Mouse (Mus musculus) left cerebral cortex, adult 18-20 months (tissue): ENCODE results near the gene P2rx5. TPM values are rescaled to one million over a fixed set of nuclear protein-coding genes. Genes with fewer than 3 reads are reported as not detected.

Source experiments
- DNase-seq, 2 experiments: peaks; one replicate each; pipeline ENCODE4 v3.0.0; 2021 to 2022; ENCODE audit warnings: low spot score in 2 of 2, mixed read lengths in 1 of 2
- total RNA-seq, 2 experiments: library from RNA; stranded (reverse); gene quantifications; 2 replicates each; pipeline ENCODE4 v1.2.3; 2021

P2rx5 gene
- total RNA-seq, 2 experiments from 2014 or later: 0.35 to 0.54 TPM

DNA sequence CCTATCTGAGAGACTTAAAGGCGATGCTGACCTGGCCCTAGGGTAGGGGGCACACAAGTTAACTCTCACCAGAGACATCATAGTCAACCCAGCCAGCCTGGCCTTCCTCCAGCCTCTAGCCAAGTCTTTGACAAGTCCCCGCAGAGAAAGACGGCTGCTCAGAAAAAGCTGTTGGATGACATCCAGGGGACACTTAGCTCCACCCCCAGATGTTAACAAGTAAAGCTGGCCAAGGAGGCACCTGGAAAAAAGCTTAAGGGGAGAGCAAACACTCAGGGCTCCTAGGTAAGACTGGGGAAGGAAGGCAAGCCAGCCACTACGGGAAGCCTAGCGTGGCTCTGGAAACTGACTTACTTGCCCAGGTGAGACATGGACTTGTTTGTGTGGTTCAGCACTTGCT, 12.0 kb downstream of the P2rx5 start:
- no peak for DNase-seq

GRCm38 (mm10) chr11:73175612-73176011, 15.4 kb downstream of the P2rx5 start:
- DNase-seq: no peak

DNA sequence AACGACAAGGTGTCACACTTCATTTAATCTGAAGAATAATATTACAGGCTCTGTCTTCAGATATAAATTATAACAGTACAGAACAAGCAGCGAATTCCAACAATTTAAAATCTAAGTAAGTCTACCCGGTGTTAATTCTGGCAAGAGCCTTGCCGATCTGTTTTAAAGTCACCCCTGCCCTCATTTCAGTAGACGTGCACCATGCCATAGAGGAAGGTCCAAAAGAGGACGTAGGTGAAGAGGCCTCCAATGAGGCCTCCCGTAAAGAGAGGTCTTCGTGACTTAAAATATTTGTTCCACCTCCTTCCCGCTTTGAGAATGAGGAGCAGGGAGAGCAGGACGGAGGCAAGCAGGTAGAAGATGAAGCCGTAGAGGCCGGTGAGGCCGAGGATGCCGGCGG, 16.0 kb downstream of the P2rx5 start:
- DNase-seq: no peak

GRCm38 (mm10) chr11:73176608-73177508, 16.6 kb downstream of the P2rx5 start, which contains the start of the genes Emc6 and Tax1bp3:
Gene Emc6 (minus strand): TSS chr11:73177037.
Gene Tax1bp3 (plus strand): TSS chr11:73177083.
- DNase-seq: peak; percentile 94 to 95

DNA sequence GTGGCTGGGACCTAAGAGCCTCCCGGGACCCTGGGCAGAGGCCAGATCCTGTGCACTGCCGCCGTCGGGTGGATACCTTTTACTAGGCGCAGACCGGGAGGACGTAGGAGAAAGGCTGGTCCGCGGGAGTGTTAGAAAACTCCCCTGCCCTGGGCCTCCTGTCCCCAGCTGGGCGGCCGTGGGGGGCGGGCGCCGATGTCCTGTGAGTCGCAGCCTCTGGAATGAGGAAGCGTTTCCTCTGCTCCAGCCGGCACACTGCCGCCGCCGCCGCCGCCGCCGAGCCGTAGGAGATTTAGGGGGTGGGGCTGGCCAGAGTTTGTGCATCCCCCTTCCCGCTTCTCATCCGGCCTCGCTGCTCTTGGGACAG, 17.3 kb downstream of the P2rx5 start:
- DNase-seq: peak; percentile 27 to 29

DNA sequence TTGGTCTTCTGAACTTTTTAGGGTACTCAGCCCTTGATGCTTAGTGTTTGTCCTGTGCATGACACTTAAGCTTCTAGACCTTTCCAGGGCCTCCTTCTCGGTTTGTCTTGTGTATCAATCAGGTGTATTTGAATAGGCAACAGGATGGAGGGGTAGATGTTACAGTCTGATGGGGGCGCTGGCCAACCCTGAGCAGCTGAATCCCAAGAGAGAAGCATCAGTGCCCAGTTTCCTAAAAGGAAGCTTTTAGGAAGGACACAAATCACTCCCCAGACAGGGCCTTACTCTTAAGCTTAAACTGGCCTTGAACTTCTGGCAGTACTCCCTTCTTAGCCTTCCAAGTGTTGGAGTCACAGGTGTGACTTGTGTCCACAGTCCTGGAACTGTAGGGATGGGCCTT, 17.7 kb downstream of the P2rx5 start:
- no peak for DNase-seq

- DNase-seq: no peak
Observed at GRCm38 (mm10) chr11:73185872-73186615, 25.8 kb downstream of the P2rx5 start.

DNA sequence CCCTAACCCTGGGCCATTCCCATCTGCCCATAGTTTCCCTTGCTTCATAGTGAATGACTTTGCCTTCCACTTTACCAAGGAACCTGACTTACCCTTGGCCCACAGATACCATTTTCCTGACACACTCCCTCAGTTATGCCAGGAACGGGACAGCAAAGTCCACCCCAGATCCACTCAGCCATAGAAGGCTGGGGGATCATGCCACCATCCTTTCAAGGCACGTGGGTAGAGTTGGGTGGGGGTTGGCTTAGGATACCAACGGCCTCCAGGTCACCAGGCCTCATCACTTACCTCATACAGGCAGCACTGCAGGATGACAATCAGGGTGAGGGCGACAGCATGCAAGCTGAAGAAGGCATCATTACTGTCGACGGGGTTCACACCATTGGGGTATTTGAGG, 27.0 kb downstream of the P2rx5 start:
- no peak for DNase-seq

GRCm38 (mm10) chr11:73193047-73193446, 32.8 kb downstream of the P2rx5 start:
- no peak for DNase-seq

- no peak for DNase-seq
Observed at GRCm38 (mm10) chr11:73194444-73194843, 34.2 kb downstream of the P2rx5 start.

- no peak for DNase-seq
Observed at GRCm38 (mm10) chr11:73198190-73198589, 38.0 kb downstream of the P2rx5 start.

- DNase-seq: peak; percentile 75 to 86
Observed at GRCm38 (mm10) chr11:73198603-73199229, 38.5 kb downstream of the P2rx5 start, which contains the start of gene Ctns. Gene Ctns (minus strand): TSS chr11:73199042.

DNA sequence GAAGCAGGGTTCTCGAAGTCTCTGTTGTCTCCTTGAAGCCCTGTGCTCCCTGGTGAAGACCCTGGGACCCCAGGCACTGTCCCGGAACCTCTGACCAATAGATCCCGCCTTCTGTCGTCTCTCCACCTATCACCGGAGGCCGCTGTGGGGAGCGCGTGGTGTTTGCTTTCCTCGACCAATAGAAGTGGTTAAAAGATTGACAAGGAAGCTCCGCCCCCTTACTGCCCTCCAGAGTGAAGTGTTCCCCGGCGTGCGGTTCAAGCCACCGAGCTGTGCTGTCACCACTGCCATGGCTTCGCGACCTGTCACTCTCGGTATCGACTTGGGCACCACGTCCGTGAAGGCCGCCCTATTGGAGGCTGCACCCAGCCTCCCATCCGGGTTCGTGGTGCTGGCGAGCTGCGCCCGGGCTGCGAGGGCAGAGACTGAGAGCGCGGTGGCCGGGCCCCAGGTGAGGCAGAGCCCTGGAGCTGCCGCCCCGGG, 39.0 kb downstream of the P2rx5 start, which contains the start of gene Shpk:
TSS of gene Shpk (plus strand) at position 231 of the 483 bp plus-strand sequence.
- DNase-seq: peak; percentile 95 to 96

DNA sequence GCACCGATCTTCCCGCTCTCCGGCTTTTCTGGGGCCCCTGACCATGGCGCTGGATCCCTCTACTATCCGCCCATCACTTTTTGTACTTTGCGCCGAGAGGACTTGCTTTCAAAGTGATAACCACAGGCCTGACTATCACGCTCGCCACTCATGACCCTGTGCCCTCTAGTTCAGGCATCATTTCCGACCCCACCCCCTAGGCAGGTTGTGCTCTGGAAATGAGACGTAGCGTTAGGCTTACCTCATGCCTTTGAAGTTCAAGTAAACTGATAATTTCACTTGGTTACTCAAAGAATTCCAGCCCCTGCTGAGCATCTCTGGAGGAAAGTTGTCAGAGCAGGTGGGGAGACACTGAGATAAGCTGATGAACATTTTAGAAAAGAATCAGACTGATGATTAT, 39.7 kb downstream of the P2rx5 start:
- DNase-seq: no peak

DNA sequence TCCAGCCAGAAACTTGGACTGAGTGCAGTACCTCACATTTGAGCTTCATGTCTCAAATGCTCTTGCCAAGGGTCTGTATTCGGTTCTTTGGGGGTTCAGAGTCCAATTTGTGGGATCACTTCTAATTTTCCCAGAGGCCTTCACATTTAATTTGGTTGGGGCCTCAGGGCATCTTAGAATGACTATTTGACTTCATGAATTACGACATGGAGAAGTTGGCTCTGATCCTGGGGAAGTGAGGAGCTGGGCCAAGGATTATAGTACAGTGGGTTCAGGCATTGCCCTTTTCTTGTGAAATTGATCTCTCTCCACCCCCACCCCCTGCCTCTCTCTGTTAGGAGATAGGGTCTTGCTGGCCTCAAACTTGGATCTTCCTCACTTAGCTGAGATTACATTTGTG, 40.8 kb downstream of the P2rx5 start:
- DNase-seq: no peak

GRCm38 (mm10) chr11:73201597-73201996, 41.4 kb downstream of the P2rx5 start:
- no peak for DNase-seq

GRCm38 (mm10) chr11:73203895-73204294, 43.7 kb downstream of the P2rx5 start:
- no peak for DNase-seq

DNA sequence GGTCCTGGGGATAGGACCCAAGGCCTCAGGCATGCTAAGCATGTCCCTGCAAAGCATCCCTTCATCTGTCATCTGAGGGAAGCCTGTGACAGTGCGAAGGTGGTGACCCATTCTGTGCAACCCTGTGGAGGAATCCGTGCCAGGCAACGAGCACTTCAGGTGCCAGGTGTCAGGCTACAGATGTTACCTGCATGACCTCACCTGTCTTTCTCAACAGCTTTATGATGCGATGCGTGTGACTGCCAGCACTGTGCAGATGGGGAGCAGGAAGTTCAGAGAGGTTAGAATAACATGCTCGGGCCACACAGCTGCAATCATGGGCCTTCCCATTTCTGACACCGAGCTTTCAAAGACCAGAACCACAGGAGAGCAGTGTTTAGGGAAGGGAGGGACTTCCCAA, 45.0 kb downstream of the P2rx5 start:
- DNase-seq: no peak

GRCm38 (mm10) chr11:73207621-73208020, 47.4 kb downstream of the P2rx5 start:
- DNase-seq: no peak

DNA sequence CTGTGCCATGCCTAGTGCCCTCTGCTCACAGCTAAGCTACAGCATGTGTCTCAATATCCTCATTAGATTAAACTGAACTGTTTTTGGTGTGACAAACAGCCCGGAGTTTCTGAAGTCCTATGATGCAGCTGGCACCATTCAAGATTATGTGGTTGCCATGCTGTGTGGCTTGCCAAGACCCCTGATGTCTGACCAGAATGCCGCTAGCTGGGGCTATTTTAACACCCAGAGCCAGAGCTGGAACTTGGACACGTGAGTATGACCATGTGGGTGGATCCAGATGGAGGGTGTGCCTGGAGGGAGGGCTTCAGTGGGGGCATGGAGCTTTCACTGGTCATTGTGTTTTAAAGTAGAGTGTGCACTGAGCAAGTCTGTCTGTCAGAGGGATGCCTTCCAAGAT, 53.7 kb downstream of the P2rx5 start:
- no peak for DNase-seq

- no peak for DNase-seq
Observed at GRCm38 (mm10) chr11:73219671-73220070, 59.5 kb downstream of the P2rx5 start.
